Mouse (Mus musculus) CD4-positive, CD25-positive, alpha-beta regulatory T cell (primary cell): ENCODE measurements around the gene Dsp. TPM values are rescaled to one million over a fixed set of nuclear protein-coding genes. Genes with fewer than 3 reads are reported as not detected.

Source experiments
- polyA plus RNA-seq: library from polyadenylated mRNA; unstranded; fragments of 100-300 nt; shearing (Covaris generic); gene quantifications from one replicate; pipeline ENCODE4 v1.2.1, GENCODE M21; 2017

Dsp gene
- polyA plus RNA-seq, result 0.06 TPM

DNA sequence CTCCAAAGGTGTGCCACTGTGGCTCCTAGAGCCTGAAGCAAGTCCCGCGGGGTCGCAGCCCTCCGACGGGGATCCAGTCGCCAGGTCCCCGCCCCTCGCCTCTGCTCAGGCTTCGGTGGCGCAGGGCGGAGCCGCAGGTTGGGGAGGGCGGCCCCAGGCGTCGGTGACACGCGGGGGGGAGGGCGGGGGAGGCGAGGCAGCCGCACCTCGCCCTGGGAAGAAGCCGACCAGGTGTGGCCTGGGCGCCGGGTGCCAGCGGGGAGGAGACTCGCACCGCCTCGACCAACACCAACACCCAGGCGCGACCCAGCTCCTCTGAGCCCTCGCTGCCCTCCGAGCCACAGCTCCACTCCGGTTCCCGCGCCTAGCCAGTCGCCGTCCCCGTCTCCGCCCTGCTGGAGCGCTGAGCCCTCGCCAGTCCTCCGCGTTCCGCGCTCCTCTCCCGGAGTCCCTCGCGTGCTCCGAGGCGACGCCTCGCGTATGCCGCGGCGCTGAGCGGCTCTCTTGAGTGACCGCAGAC lies at the start of gene Dsp:
TSS of gene Dsp (plus strand) at position 226 of the 520 bp plus-strand sequence.

GRCm38 (mm10) chr13:38204702-38205482 lies 53.8 kb downstream of the Dsp start, which contains the start of gene Snrnp48:
Gene Snrnp48 (plus strand): TSS chr13:38204938.

Other genes with a start within 250 kb of the Dsp start
- gene Ssr1, start 157.1 kb upstream of the Dsp start, polyA plus RNA-seq, result 63.1 TPM
- 94.2 TPM for gene Riok1, start 114.3 kb upstream of the Dsp start, polyA plus RNA-seq
- 1.2 TPM for gene Cage1, start 114.2 kb upstream of the Dsp start, polyA plus RNA-seq
- 70.2 TPM for gene Snrnp48, start 53.6 kb downstream of the Dsp start, polyA plus RNA-seq
- not detected for gene Bmp6, start 193.8 kb downstream of the Dsp start, polyA plus RNA-seq